In genomic region chr1:54899247-54899646, GRCm38 (mm10) we compare ENCODE assay signal across 15 mouse cellular contexts. TPM values are rescaled to one million over a fixed set of nuclear protein-coding genes. Genes with fewer than 3 reads are reported as not detected.
DNase-seq lines count a peak whose midpoint lies in the region; ATAC-seq and TF ChIP-seq lines count a peak whose summit lies in the region.
"Had no signal": no experiment of that assay in that cellular context is flagged by ENCODE, and none has a peak within 500 bp of the region (broad histone marks: within the 10 kb centered on the region; RNA-seq: fewer than 3 reads in every experiment).

No protein-coding gene starts in this region.

- H3K36me3 ChIP-seq in hindbrain, embryonic 13.5 days: peaks cover 9% of the 10 kb centered on the region
- no peaks in the 10 kb centered on the region for H3K36me3 ChIP-seq in hindbrain, embryonic 10.5 days
- 0 out of 2 replicates have a peak, but pooled peaks cover 2% of the 10 kb centered on the region for H3K36me3 ChIP-seq in embryonic facial prominence, embryonic 14.5 days (ENCODE audit: control insufficient read depth, insufficient read depth, low read length)
- no peaks in the 10 kb centered on the region for H3K36me3 ChIP-seq in midbrain, embryonic 14.5 days (ENCODE audit: control insufficient read depth, insufficient read depth, low read length)
- no peaks in the 10 kb centered on the region for H3K36me3 ChIP-seq in liver, embryonic 11.5 days (ENCODE audit: control insufficient read depth, insufficient read depth, low read length)
- H3K36me3 ChIP-seq: liver, embryonic 13.5 days had no signal

- H3K9me3 ChIP-seq in hindbrain, embryonic 13.5 days: 0 out of 2 replicates have a peak, but pooled peaks cover 5% of the 10 kb centered on the region
- no peaks in the 10 kb centered on the region for H3K9me3 ChIP-seq in hindbrain, embryonic 10.5 days
- no peaks in the 10 kb centered on the region for H3K9me3 ChIP-seq in embryonic facial prominence, embryonic 14.5 days (ENCODE audit: control insufficient read depth, low read length)
- H3K9me3 ChIP-seq in midbrain, embryonic 14.5 days (ENCODE audit: control insufficient read depth, low read length): no peaks in the 10 kb centered on the region
- no peaks in the 10 kb centered on the region for H3K9me3 ChIP-seq in liver, embryonic 11.5 days (ENCODE audit: control insufficient read depth, low read length)
- H3K9me3 ChIP-seq: liver, embryonic 13.5 days had no signal

- no peak overlapping the region for H3K4me3 ChIP-seq in hindbrain, embryonic 13.5 days
- no peak overlapping the region for H3K4me3 ChIP-seq in hindbrain, embryonic 10.5 days
- H3K4me3 ChIP-seq in bone marrow macrophage, adult 2 months (ENCODE audit: insufficient read depth, low read length): no peak overlapping the region
- H3K4me3 ChIP-seq in embryonic facial prominence, embryonic 14.5 days (ENCODE audit: low read depth, low read length): no peak overlapping the region
- no peak overlapping the region for H3K4me3 ChIP-seq in midbrain, embryonic 14.5 days (replicated peaks; ENCODE audit: low read depth, low read length)
- no peak overlapping the region for H3K4me3 ChIP-seq in liver, embryonic 11.5 days (ENCODE audit: low read depth, low read length)
- H3K4me3 ChIP-seq: erythroblast, embryonic 14.5 days; liver, embryonic 13.5 days had no signal

- no peak for DNase-seq in hindbrain, embryonic 10.5 days (ENCODE audit: low spot score)
- no peak for DNase-seq in embryonic facial prominence, embryonic 14.5 days (ENCODE audit: low spot score)
- DNase-seq in midbrain, embryonic 14.5 days: no peak
- DNase-seq in embryo, embryonic 10 days (ENCODE audit: low spot score): no peak
- DNase-seq in liver, embryonic 11.5 days (ENCODE audit: low spot score): no peak
- DNase-seq: cerebellum, adult 11 months; gastrocnemius, postnatal 10 days; liver, embryonic 13.5 days; lung, postnatal 4 days; right cerebral cortex, postnatal 14 days had no signal

- H3K4me2 ChIP-seq in hindbrain, embryonic 13.5 days: no peak overlapping the region
- H3K4me2 ChIP-seq in embryonic facial prominence, embryonic 14.5 days (ENCODE audit: low read depth, low read length): no peak overlapping the region
- H3K4me2 ChIP-seq in midbrain, embryonic 14.5 days (ENCODE audit: low read length): no peak overlapping the region
- no peak overlapping the region for H3K4me2 ChIP-seq in liver, embryonic 11.5 days
- H3K4me2 ChIP-seq: heart, embryonic 11.5 days; liver, embryonic 13.5 days had no signal

- TF ChIP-seq CTCF in bone marrow macrophage, adult 2 months (IDR thresholded peaks at IDR 0.05; ENCODE audit: low read depth, low read length): no peak

- peaks cover 29% of the 10 kb centered on the region for H3K4me1 ChIP-seq in hindbrain, embryonic 13.5 days (replicated peaks)
- no peaks in the 10 kb centered on the region for H3K4me1 ChIP-seq in hindbrain, embryonic 10.5 days (replicated peaks)
- H3K4me1 ChIP-seq in bone marrow macrophage, adult 2 months (ENCODE audit: control insufficient read depth, insufficient read depth, low read length): peaks cover 41% of the 10 kb centered on the region
- H3K4me1 ChIP-seq in embryonic facial prominence, embryonic 14.5 days (ENCODE audit: control insufficient read depth, insufficient read depth, low read length): peaks cover 37% of the 10 kb centered on the region
- peaks cover 13% of the 10 kb centered on the region for H3K4me1 ChIP-seq in midbrain, embryonic 14.5 days (ENCODE audit: control insufficient read depth, insufficient read depth, low read length)
- H3K4me1 ChIP-seq in liver, embryonic 11.5 days (replicated peaks; ENCODE audit: control insufficient read depth, insufficient read depth, low read length): peaks cover 5% of the 10 kb centered on the region; the same call in 1 of the 2 replicates

- H3K9ac ChIP-seq in hindbrain, embryonic 13.5 days: no peak overlapping the region
- no peak overlapping the region for H3K9ac ChIP-seq in embryonic facial prominence, embryonic 14.5 days (ENCODE audit: low read depth, low read length)
- no peak overlapping the region for H3K9ac ChIP-seq in midbrain, embryonic 14.5 days (replicated peaks; ENCODE audit: low read length)
- no peak overlapping the region for H3K9ac ChIP-seq in liver, embryonic 11.5 days (ENCODE audit: low read depth, low read length)
- H3K9ac ChIP-seq: liver, embryonic 13.5 days had no signal

- peak; percentile 63; the same call in 1 of the 2 replicates for ATAC-seq in hindbrain, embryonic 13.5 days (ENCODE audit: low FRiP score)
- no peak for ATAC-seq in embryonic facial prominence, embryonic 14.5 days (ENCODE audit: low read depth)
- peak; percentile 37; the same call in 1 of the 2 replicates for ATAC-seq in midbrain, embryonic 14.5 days (ENCODE audit: low FRiP score, low TSS enrichment)
- no peak for ATAC-seq in liver, embryonic 11.5 days (replicated peaks; ENCODE audit: low FRiP score)

- no peaks in the 10 kb centered on the region for H3K27me3 ChIP-seq in hindbrain, embryonic 13.5 days
- no peaks in the 10 kb centered on the region for H3K27me3 ChIP-seq in hindbrain, embryonic 10.5 days (ENCODE audit: insufficient read depth, poor library complexity, severe bottlenecking)
- no peaks in the 10 kb centered on the region for H3K27me3 ChIP-seq in embryonic facial prominence, embryonic 14.5 days (replicated peaks; ENCODE audit: control insufficient read depth, insufficient read depth, low read length)
- H3K27me3 ChIP-seq in midbrain, embryonic 14.5 days (ENCODE audit: control insufficient read depth, insufficient read depth, low read length): no peaks in the 10 kb centered on the region
- no peaks in the 10 kb centered on the region for H3K27me3 ChIP-seq in liver, embryonic 11.5 days (replicated peaks; ENCODE audit: control insufficient read depth, insufficient read depth, low read length)
- H3K27me3 ChIP-seq: liver, embryonic 13.5 days had no signal

- TF ChIP-seq POLR2A in bone marrow macrophage, adult 2 months (IDR thresholded peaks at IDR 0.05; ENCODE audit: borderline replicate concordance, low read depth, low read length): no peak

- peak overlapping the region; percentile 55 for H3K27ac ChIP-seq in hindbrain, embryonic 13.5 days
- no peak overlapping the region for H3K27ac ChIP-seq in hindbrain, embryonic 10.5 days
- H3K27ac ChIP-seq in bone marrow macrophage, adult 2 months (ENCODE audit: insufficient read depth, low read depth, low read length): peak overlapping the region; percentile 35
- H3K27ac ChIP-seq in embryonic facial prominence, embryonic 14.5 days (replicated peaks; ENCODE audit: low read depth, low read length): 0 out of 2 replicates have a peak overlapping the region, but pooled peaks have one; percentile 42
- peak overlapping the region; percentile 45; the same call in 1 of the 2 replicates for H3K27ac ChIP-seq in midbrain, embryonic 14.5 days (replicated peaks; ENCODE audit: low read depth, low read length)
- no peak overlapping the region for H3K27ac ChIP-seq in liver, embryonic 11.5 days (ENCODE audit: low read depth, low read length)
- H3K27ac ChIP-seq: kidney, postnatal 0 days; liver, embryonic 13.5 days had no signal

- 57% methylated on average over 6 of the region's 6 CpGs for whole genome bisulfite sequencing in hindbrain, embryonic 13.5 days
- 83% methylated on average over 6 of the region's 6 CpGs for WGBS in hindbrain, embryonic 10.5 days
- WGBS in embryonic facial prominence, embryonic 14.5 days: 79% methylated on average over 6 of the region's 6 CpGs
- WGBS in midbrain, embryonic 14.5 days: 60% methylated on average over 6 of the region's 6 CpGs
- 82% methylated on average over 6 of the region's 6 CpGs for WGBS in liver, embryonic 11.5 days

RNA-seq across cellular contexts. Expression of gene Ankrd44, which starts 26.9 kb away (rescaled TPM):
- polyA plus RNA-seq in hindbrain, embryonic 13.5 days (2015; fragmentation: Nextera tagmentation; extraction: Ambion mirVana): 20.9 and 21.1 TPM in 2 replicates
- polyA plus RNA-seq in hindbrain, embryonic 10.5 days (2016; fragmentation: Nextera tagmentation; extraction: Ambion mirVana): 11.0 and 11.9 TPM in 2 replicates
- 66.8 and 73.9 TPM in 2 replicates for polyA plus RNA-seq in bone marrow macrophage, adult 2 months (2012; ENCODE audit: insufficient read depth, insufficient read length, missing spikeins)
- polyA plus RNA-seq in embryonic facial prominence, embryonic 14.5 days (2014; fragmentation: Nextera tagmentation; extraction: Ambion mirVana): 24.8 and 28.9 TPM in 2 replicates
- polyA plus RNA-seq in midbrain, embryonic 14.5 days (2014; fragmentation: Nextera tagmentation; extraction: Ambion mirVana): 37.0 and 39.1 TPM in 2 replicates
- 11.8 and 12.1 TPM in 2 replicates for polyA plus RNA-seq in liver, embryonic 11.5 days (2014; fragmentation: Nextera tagmentation; extraction: Ambion mirVana)

Comparison
In these comparisons a context has a peak if more than half of its experiments do, and no peak if none do; other contexts are left out.
1. H3K27ac ChIP-seq: peak in hindbrain, embryonic 13.5 days (single experiment), bone marrow macrophage, adult 2 months (single experiment), embryonic facial prominence, embryonic 14.5 days (single experiment) and midbrain, embryonic 14.5 days (single experiment); none in hindbrain, embryonic 10.5 days (single experiment) and liver, embryonic 11.5 days (single experiment).
2. ATAC-seq: peak in hindbrain, embryonic 13.5 days (single experiment) and midbrain, embryonic 14.5 days (single experiment); none in embryonic facial prominence, embryonic 14.5 days (single experiment) and liver, embryonic 11.5 days (single experiment).